Mouse (Mus musculus) heart, adult 18-20 months (tissue): ENCODE results near the gene 2310033P09Rik. TPM values are rescaled to one million over a fixed set of nuclear protein-coding genes. Genes with fewer than 3 reads are reported as not detected.

ENCODE experiments used
- DNase-seq, 2 experiments: peaks; one replicate each; pipeline ENCODE4 v3.0.0; 2021 to 2022; ENCODE audit warnings: mixed read lengths in 1 of 2
- total RNA-seq, 2 experiments: library from RNA; stranded (reverse); gene quantifications; 2 replicates each; pipeline ENCODE4 v1.2.3; 2021

The 2310033P09Rik gene
- total RNA-seq, 2 experiments from 2014 or later: 9.9 to 11.8 TPM

- DNase-seq: peak; percentile 96 to 97
These were observed 20.2 kb downstream of the 2310033P09Rik start, which contains the start of gene Arf1 for GRCm38 (mm10) chr11:59228122-59228953. Gene Arf1, minus strand, starts transcription at chr11:59228270.

- DNase-seq: peak; percentile 57 to 81
These were observed 22.1 kb downstream of the 2310033P09Rik start for GRCm38 (mm10) chr11:59230144-59230760.

- DNase-seq: no peak
These were observed 24.7 kb downstream of the 2310033P09Rik start for GRCm38 (mm10) chr11:59232797-59233196.

- peak; percentile 58 to 64 for DNase-seq
These were observed 30.7 kb downstream of the 2310033P09Rik start for GRCm38 (mm10) chr11:59238525-59239427.

- no peak for DNase-seq
These were observed 31.3 kb downstream of the 2310033P09Rik start for GRCm38 (mm10) chr11:59239428-59239785.

- no peak for DNase-seq
These were observed 31.7 kb downstream of the 2310033P09Rik start for GRCm38 (mm10) chr11:59239796-59240195.

GRCm38 (mm10) chr11:59241841-59242240 lies 33.7 kb downstream of the 2310033P09Rik start:
- DNase-seq: no peak

GRCm38 (mm10) chr11:59243856-59244255 lies 35.7 kb downstream of the 2310033P09Rik start:
- DNase-seq: no peak

- no peak for DNase-seq
These were observed 40.0 kb downstream of the 2310033P09Rik start for GRCm38 (mm10) chr11:59248101-59248500.

- no peak for DNase-seq
These were observed 51.5 kb downstream of the 2310033P09Rik start for GRCm38 (mm10) chr11:59259647-59260046.

Other genes starting within 250 kb of the 2310033P09Rik start
- 10 to 100 TPM; 15.2 to 15.4 TPM for gene Trim11, start 230.2 kb upstream of the 2310033P09Rik start, total RNA-seq
- gene Obscn, start 71.9 kb upstream of the 2310033P09Rik start, total RNA-seq: 100 to 1,000 TPM; 753 to 782 TPM
- 10 to 100 TPM; 17.6 to 19.6 TPM for gene Iba57, start 44.6 kb upstream of the 2310033P09Rik start, total RNA-seq
- gene Gjc2, start 25.1 kb upstream of the 2310033P09Rik start, total RNA-seq: under 1 TPM; 0.54 to 0.77 TPM
- gene Guk1, start 16.1 kb upstream of the 2310033P09Rik start, total RNA-seq: 100 to 1,000 TPM; 108 to 133 TPM
- 100 to 1,000 TPM; 122 to 133 TPM for gene Mrpl55, start 5.8 kb upstream of the 2310033P09Rik start, total RNA-seq
- 100 to 1,000 TPM; 261 to 267 TPM for gene Arf1, start 19.9 kb downstream of the 2310033P09Rik start, total RNA-seq
- not detected for gene Wnt3a, start 82.4 kb downstream of the 2310033P09Rik start, total RNA-seq
- 1 to 10 TPM; 3.8 to 4.2 TPM for gene Wnt9a, start 98.6 kb downstream of the 2310033P09Rik start, total RNA-seq
- gene Prss38, start 167.3 kb downstream of the 2310033P09Rik start, total RNA-seq: not detected
- gene Jmjd4, start 241.7 kb downstream of the 2310033P09Rik start, total RNA-seq: 10 to 100 TPM; 11.1 to 12.0 TPM
- gene Snap47, start 242.9 kb downstream of the 2310033P09Rik start, total RNA-seq: 10 to 100 TPM; 39.1 to 43.4 TPM